Mouse (Mus musculus): Measurements from ENCODE around the gene Kirrel3.

GRCm38 (mm10) chr9:34667182-34667581, 181.5 kb downstream of the Kirrel3 start:
- no peak for TF ChIP-seq GATA1 (IDR thresholded peaks at IDR 0.05; ENCODE audit: low read length)
- TF ChIP-seq TAL1 (IDR thresholded peaks at IDR 0.05; ENCODE audit: low read length) = no peak
